Mouse (Mus musculus): Measurements from ENCODE around the gene Hyal3. TPM values are rescaled to one million over a fixed set of nuclear protein-coding genes. Genes with fewer than 3 reads are reported as not detected.
A peak's percentile ranks its signal among the peaks of the same experiment; 100 is the strongest.

Hyal3 gene
- 1.8 TPM in 2 replicates for polyA plus RNA-seq (2015; fragmentation: Nextera tagmentation; extraction: Ambion mirVana)

DNA sequence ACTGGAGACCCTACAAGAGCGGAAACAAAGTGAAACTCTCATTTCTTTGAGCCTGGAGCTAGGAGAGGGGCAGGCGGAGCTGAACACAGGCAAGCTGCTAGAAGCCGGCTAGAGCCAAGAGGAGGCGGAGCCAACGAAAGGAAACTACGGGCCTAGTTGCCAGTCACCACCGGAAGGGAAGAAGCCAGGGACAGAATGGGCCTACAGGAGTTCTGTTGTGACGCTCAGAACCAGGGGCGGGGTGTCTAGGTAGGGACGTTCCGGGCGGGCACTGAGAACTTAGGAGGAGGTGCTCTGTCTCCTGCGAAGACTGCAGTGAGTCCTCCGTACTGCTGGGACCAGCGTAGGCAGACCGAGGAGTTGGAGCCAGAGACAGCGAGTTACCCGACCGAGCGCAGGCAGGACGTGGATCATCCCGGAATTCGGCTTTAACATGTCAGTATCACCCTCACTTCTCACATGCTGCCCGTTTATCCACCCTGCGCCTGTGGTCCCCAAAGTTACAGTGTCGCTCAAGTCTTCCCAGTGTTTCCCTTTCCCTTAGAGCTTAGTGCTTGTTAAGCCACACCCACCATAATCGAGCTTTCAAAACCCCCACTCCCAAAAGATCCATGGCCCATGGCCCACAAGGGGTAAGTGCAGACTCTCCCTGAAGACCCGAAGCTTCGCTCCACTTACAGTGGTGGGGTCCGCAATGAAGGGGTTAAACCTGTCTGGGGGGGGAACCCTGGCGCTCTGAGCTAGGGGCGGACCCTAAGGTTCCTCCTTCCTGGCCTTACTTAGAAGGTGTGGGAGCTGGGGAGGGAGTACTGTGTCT, at the start of gene Hyal3:
Hyal3 (plus strand) TSS at position 318 of the 817 bp plus-strand sequence.
- H3K36me3 ChIP-seq (replicated peaks): no peaks in the 10 kb centered on the region
- H3K9ac ChIP-seq: peak within 1 kb of the TSS; percentile 68
- H3K27ac ChIP-seq: peak within 1 kb of the TSS; percentile 82
- ATAC-seq (replicated peaks): peak; percentile 77
- no peaks in the 10 kb centered on the region for H3K27me3 ChIP-seq (replicated peaks)
- H3K4me3 ChIP-seq: peak within 1 kb of the TSS; percentile 57
- H3K9me3 ChIP-seq: no peaks in the 10 kb centered on the region
- under 1% methylated on average over 32 of the region's 32 CpGs for WGBS
- H3K4me2 ChIP-seq: peak within 1 kb of the TSS; percentile 96
- peaks cover 34% of the 10 kb centered on the region for H3K4me1 ChIP-seq

DNA sequence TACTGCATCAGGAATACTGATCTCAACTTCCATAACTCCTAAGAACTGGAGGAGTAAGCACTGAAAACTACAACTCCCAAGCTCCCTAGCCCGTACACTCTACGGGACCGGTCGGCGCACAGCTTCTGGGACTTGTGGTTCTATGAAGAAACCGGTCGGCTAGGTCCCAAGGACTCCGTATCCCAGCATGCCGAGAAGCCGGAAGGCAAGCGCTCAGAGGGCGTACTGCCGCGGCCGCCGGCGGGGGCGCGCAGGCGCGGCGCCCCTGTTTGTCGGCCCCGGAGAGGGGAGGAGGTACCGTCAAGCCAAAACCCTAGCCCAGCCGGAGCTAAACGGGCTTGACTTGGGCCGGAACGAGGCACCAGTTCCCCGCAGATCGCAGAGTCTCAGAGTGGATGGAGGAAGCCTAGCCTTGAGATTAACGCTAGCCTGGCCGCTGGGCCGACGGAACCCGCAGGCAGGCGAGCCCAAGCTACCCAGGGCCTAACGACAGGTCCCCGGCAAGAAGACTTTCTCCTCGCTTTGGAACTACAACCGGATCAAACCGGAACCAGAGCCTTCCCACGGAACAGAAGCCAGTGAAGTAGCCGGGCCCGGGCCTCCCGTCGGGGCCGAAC, 46.7 kb upstream of the Hyal3 start, which contains the start of gene Tmem115:
Tmem115 (plus strand) TSS at position 155 of the 617 bp plus-strand sequence.
- peak; percentile 98 for ATAC-seq (replicated peaks)
- H3K9ac ChIP-seq: peak within 1 kb of the TSS; percentile 88
- peak within 1 kb of the TSS; percentile 76 for H3K27ac ChIP-seq
- H3K27me3 ChIP-seq (replicated peaks): no peaks in the 10 kb centered on the region
- no peaks in the 10 kb centered on the region for H3K9me3 ChIP-seq
- H3K4me3 ChIP-seq: peak within 1 kb of the TSS; percentile 92
- peak within 1 kb of the TSS; percentile 98 for H3K4me2 ChIP-seq
- H3K36me3 ChIP-seq (replicated peaks): peaks cover 12% of the 10 kb centered on the region
- peaks cover 34% of the 10 kb centered on the region for H3K4me1 ChIP-seq
- 0% methylated on average over 47 of the region's 48 CpGs for WGBS

DNA sequence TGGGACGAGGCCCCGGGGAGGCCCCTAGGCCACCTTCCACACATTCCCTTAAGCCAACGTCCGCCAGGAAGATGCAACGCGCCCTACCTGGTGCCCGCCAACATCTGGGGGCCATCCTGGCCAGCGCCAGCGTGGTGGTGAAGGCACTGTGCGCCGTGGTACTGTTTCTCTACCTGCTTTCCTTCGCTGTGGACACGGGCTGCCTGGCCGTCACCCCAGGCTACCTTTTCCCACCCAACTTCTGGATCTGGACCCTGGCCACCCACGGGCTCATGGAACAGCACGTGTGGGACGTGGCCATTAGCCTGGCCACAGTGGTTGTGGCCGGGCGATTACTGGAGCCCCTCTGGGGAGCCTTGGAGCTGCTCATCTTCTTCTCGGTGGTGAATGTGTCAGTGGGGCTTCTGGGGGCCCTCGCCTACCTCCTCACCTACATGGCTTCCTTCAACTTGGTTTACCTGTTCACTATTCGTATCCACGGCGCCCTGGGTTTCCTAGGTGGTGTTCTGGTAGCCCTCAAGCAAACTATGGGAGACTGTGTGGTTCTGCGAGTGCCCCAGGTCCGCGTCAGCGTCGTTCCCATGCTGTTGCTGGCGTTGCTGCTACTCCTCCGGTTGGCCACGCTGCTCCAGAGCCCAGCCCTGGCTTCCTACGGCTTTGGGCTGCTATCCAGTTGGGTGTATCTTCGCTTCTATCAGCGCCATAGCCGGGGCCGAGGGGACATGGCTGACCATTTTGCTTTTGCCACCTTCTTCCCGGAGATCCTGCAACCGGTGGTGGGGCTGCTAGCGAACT, 46.0 kb upstream of the Hyal3 start:
- no peak; the same call in 1 of the 2 replicates for ATAC-seq (replicated peaks)
- H3K9me3 ChIP-seq: no peaks in the 10 kb centered on the region
- peak overlapping the region; percentile 88 for H3K9ac ChIP-seq
- H3K4me1 ChIP-seq: peaks cover 34% of the 10 kb centered on the region
- under 1% methylated on average over 40 of the region's 40 CpGs for WGBS
- H3K27ac ChIP-seq: peak overlapping the region; percentile 76
- H3K4me2 ChIP-seq: peak overlapping the region; percentile 98
- H3K27me3 ChIP-seq (replicated peaks): no peaks in the 10 kb centered on the region
- H3K36me3 ChIP-seq (replicated peaks): peaks cover 19% of the 10 kb centered on the region
- peak overlapping the region; percentile 92 for H3K4me3 ChIP-seq

DNA sequence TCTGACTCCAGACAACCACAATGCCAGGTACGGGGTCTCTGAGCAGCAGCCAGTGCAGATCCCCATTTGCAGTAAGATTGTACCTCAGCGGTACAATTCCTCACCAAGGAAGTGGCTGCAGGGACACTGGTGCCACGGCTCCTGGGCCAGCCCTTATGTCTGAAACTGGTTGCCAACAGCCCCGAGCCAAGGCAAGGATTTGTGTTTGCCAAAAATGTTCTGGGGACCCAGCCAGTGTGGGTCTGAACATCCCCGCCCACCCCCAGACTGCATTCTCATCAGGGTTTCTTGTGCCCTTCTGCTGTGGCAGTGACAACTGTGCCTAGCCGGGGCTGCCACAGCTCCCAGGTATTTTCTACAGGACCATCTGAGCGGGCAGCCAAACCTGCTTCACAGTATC, 42.4 kb upstream of the Hyal3 start:
- no peak for ATAC-seq (replicated peaks)
- H3K9ac ChIP-seq: no peak overlapping the region
- H3K4me1 ChIP-seq: peaks cover 57% of the 10 kb centered on the region
- no peak overlapping the region for H3K27ac ChIP-seq
- H3K9me3 ChIP-seq: no peaks in the 10 kb centered on the region
- WGBS: 94% methylated on average over 7 of the region's 7 CpGs
- no peak overlapping the region for H3K4me3 ChIP-seq
- H3K36me3 ChIP-seq (replicated peaks): peaks cover 25% of the 10 kb centered on the region
- no peak overlapping the region for H3K4me2 ChIP-seq
- H3K27me3 ChIP-seq (replicated peaks): no peaks in the 10 kb centered on the region

DNA sequence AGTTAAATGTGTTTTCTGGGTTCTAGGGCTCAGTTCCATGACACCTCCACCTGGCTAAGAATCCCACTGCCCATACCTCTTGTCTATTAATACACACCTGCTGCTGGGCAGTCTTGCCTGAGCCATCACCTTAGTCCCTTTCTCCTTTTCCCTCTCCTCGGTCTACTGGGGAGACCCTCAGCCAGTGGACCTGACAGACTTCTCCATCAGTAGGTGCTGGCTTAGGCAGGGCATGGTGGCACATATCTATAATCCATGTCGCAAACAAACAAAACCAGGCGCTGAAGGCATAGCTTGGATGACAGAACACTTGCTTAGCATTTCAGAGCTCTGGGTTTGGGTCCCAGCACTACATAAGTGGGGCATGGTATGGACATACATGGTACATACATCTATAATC, 41.9 kb upstream of the Hyal3 start:
- Histone ChIP-seq H3K9me3 (no peaks in the 10 kb centered on the region), H3K4me3 (no peak overlapping the region), H3K36me3 (replicated peaks) (peaks cover 27% of the 10 kb centered on the region), H3K4me2 (no peak overlapping the region), H3K4me1 (peaks cover 57% of the 10 kb centered on the region), H3K27ac (no peak overlapping the region), H3K27me3 (replicated peaks) (no peaks in the 10 kb centered on the region), H3K9ac (no peak overlapping the region)
- no peak for ATAC-seq (replicated peaks)
- WGBS: 93% methylated on average over 3 of the region's 3 CpGs

DNA sequence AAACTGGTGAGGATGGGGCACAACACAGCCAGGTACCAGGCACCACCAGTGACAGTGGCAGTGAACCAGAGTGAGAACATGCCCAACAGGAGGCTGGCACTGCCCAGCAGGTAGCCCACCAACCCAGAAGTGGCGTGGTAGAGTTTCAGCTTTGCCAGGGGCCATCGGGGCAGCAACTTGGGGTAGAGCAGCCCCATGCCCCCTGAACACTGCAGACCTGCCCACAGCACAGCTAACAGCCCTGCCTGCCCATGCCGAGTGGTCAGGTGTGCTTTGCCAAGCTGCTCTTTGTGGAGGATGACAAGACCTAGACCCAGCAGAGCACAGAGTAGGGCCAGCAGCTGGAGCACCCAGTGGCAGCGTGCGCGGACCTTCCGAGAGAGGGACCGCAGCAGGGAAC, 40.7 kb upstream of the Hyal3 start:
- H3K27ac ChIP-seq: no peak overlapping the region
- no peak overlapping the region for H3K9ac ChIP-seq
- H3K4me1 ChIP-seq: peaks cover 51% of the 10 kb centered on the region
- no peaks in the 10 kb centered on the region for H3K9me3 ChIP-seq
- H3K4me3 ChIP-seq: no peak overlapping the region
- no peak for ATAC-seq (replicated peaks)
- H3K27me3 ChIP-seq (replicated peaks): no peaks in the 10 kb centered on the region
- H3K4me2 ChIP-seq: no peak overlapping the region
- H3K36me3 ChIP-seq (replicated peaks): peaks cover 38% of the 10 kb centered on the region
- 92% methylated on average over 8 of the region's 8 CpGs for WGBS

DNA sequence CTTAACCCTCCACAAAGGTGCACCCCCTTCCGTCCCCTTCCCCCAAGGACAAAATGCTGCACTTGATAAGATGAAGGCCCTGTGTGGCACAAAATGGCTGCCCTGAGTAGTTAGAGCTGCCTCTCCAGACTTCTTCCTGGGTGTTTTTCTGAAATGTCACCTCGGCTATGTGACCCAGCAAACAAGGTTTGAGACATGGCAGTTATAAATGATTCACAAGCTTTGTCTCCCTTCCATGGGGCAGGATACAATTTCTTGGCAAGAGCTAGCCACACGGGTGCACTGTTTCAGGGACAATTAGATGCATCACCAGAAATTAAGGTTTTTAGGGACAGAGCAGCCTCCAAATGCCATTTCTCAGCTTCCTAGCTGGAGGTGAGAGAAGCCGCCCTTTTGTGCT, 40.2 kb upstream of the Hyal3 start:
- H3K4me3 ChIP-seq: peak overlapping the region; percentile 72; the same call in 1 of the 2 replicates
- no peak for ATAC-seq (replicated peaks)
- 73% methylated on average over 4 of the region's 4 CpGs for WGBS
- no peak overlapping the region for H3K9ac ChIP-seq
- peaks cover 51% of the 10 kb centered on the region for H3K4me1 ChIP-seq
- peaks cover 38% of the 10 kb centered on the region for H3K36me3 ChIP-seq (replicated peaks)
- H3K4me2 ChIP-seq: peak overlapping the region; percentile 83
- H3K27me3 ChIP-seq (replicated peaks): no peaks in the 10 kb centered on the region
- no peak overlapping the region for H3K27ac ChIP-seq
- H3K9me3 ChIP-seq: no peaks in the 10 kb centered on the region

DNA sequence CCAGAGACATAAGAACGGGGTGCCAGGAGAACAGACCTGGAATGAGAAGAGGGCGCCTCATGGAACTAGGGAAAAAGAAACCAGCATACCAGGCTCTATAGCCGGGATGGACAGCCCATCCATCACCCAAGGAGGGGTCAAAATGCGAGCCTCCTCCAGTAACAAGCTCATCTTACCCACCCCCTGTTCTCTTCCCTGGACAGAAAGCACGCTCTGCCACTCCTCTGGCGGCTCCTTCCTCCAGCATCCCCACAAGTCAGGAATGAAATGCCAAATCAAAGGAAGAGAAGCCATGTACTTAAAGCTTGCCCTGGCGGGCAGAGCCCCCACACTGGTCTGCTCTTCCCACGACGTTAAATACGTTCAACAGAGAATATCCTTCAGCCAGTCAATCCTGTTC, 39.6 kb upstream of the Hyal3 start:
- Histone ChIP-seq H3K4me3 (peak overlapping the region; percentile 72), H3K9me3 (no peaks in the 10 kb centered on the region), H3K4me2 (peak overlapping the region; percentile 83), H3K9ac (peak overlapping the region; percentile 63), H3K4me1 (peaks cover 50% of the 10 kb centered on the region), H3K36me3 (replicated peaks) (peaks cover 38% of the 10 kb centered on the region), H3K27ac (peak overlapping the region; percentile 80), H3K27me3 (replicated peaks) (no peaks in the 10 kb centered on the region)
- 46% methylated on average over 10 of the region's 10 CpGs for WGBS
- no peak for ATAC-seq (replicated peaks)

DNA sequence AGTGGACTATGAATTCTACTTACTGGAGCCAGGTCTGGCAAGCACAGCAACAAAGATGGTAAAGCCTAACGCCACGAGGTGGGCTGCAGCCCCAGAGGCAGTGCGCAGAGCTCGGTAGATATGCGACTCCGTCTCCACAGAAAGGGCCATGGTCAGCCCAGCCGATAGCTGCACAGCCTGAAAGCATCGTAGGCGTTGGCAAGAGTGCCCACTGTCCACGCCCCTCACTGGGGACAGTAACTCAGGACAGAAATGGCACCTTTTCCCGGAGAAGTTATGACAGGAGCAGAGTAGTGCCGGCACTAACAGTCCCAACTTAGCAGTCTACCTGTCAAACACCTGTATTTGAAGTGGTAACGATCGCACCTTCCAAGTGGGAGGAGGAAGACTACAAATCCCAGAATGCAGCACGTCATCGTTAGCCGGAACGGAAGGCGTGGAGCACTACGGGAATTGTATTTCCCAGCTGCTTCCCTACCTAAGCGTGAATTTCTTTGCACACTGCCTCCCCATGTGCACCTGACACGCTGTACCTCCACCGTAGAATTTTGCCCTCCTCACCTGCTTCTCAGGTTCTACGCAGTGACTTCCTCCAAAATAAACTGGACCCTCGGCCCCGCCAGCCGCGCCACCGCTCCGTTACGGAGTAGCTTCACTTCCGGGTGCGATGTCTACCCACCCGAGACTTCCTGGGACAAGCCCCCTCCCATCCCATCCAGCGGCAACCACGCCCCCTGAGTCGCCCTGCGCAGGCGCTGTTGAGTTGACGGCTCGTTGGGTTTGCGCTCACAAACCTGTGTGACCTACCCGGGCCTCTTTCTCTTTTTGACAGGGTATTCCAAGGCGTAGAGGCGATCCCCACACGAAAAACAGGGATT, 38.9 kb upstream of the Hyal3 start, which contains the start of the genes Cyb561d2 and Nprl2:
Cyb561d2 (minus strand) TSS at position 720 of the 878 bp plus-strand sequence.
Nprl2 (plus strand) TSS at position 753 of the 878 bp plus-strand sequence.
- under 1% methylated on average over 46 of the region's 46 CpGs for WGBS

DNA sequence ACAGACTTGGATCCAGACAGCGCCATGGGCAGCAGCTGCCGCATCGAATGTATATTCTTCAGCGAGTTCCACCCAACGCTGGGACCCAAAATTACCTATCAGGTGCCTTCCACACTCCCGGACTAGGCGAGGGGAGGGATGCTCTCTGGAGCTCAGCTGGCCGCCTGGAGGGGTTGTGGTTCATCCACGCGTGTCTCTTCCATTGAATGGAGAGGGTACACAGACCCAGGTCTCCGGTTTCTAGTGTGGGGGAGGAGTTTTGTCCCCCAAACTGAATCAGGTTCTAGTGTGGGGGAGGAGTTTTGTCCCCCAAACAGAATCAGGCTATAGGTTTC, 38.3 kb upstream of the Hyal3 start:
- 2% methylated on average over 11 of the region's 11 CpGs for WGBS
- Histone ChIP-seq H3K9ac (peak overlapping the region; percentile 63), H3K36me3 (replicated peaks) (peaks cover 38% of the 10 kb centered on the region), H3K4me1 (peaks cover 50% of the 10 kb centered on the region), H3K4me2 (peak overlapping the region; percentile 83), H3K27me3 (replicated peaks) (no peaks in the 10 kb centered on the region), H3K27ac (peak overlapping the region; percentile 65), H3K9me3 (no peaks in the 10 kb centered on the region), H3K4me3 (peak overlapping the region; percentile 72)
- ATAC-seq (replicated peaks): peak; percentile 37

More for the DNA sequence above, 38.9 kb upstream of the Hyal3 start, which contains the start of the genes Cyb561d2 and Nprl2:
- peak within 1 kb of the TSS; percentile 72 for H3K4me3 ChIP-seq
- H3K27me3 ChIP-seq (replicated peaks): no peaks in the 10 kb centered on the region
- H3K4me1 ChIP-seq: peaks cover 50% of the 10 kb centered on the region
- no peaks in the 10 kb centered on the region for H3K9me3 ChIP-seq
- peaks cover 38% of the 10 kb centered on the region for H3K36me3 ChIP-seq (replicated peaks)
- ATAC-seq (replicated peaks): peak; percentile 85
- peak within 1 kb of the TSS; percentile 80 for H3K27ac ChIP-seq
- peak within 1 kb of the TSS; percentile 83 for H3K4me2 ChIP-seq
- peak within 1 kb of the TSS; percentile 63 for H3K9ac ChIP-seq

DNA sequence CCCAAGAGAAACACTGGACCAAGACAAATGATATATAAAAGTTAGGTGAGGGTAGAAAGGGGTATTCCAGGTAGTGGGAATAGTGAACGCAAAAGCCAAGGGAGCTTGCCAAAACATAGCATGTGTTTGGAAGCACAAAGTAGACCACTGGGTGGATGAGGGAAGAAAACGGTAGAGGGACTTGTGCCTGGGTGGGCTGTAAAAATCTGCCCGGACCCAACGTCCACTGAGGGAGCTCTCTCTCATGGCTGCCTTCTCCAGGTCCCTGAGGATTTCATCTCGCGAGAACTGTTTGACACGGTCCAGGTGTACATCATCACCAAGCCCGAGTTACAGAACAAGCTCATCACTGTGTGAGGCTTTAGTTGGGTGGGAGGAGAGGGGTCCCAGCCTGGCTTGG, 37.9 kb upstream of the Hyal3 start:
- Histone ChIP-seq H3K27ac (no peak overlapping the region; the same call in 1 of the 2 replicates), H3K9me3 (no peaks in the 10 kb centered on the region), H3K36me3 (replicated peaks) (peaks cover 38% of the 10 kb centered on the region), H3K27me3 (replicated peaks) (no peaks in the 10 kb centered on the region), H3K4me3 (peak overlapping the region; percentile 72), H3K4me1 (peaks cover 50% of the 10 kb centered on the region), H3K4me2 (peak overlapping the region; percentile 83), H3K9ac (peak overlapping the region; percentile 63)
- ATAC-seq (replicated peaks): no peak
- WGBS: 54% methylated on average over 8 of the region's 8 CpGs
